Mouse (Mus musculus) activated CD4-positive, CD25-positive, alpha-beta regulatory T cell, adult 9 weeks (primary cell): ENCODE measurements around the gene Gm14418. TPM values are rescaled to one million over a fixed set of nuclear protein-coding genes. Genes with fewer than 3 reads are reported as not detected.

Experiments used
- polyA plus RNA-seq: library from polyadenylated mRNA; unstranded; fragments of 100-300 nt; shearing (Covaris generic); gene quantifications from one replicate; pipeline ENCODE4 v1.2.1, GENCODE M21; 2017

Gm14418 gene
- 0.87 TPM for polyA plus RNA-seq

GRCm38 (mm10) chr2:177398096-177398495 lies at the start of gene Gm14418:
Gene Gm14418, minus strand, starts transcription at chr2:177398320.

Other genes starting within 250 kb of the Gm14418 start
- gene Gm14410, start 191.9 kb downstream of the Gm14418 start, polyA plus RNA-seq, result 8.4 TPM
- not detected for gene Gm14409, start 131.3 kb downstream of the Gm14418 start, polyA plus RNA-seq
- gene Gm14412, start 74.0 kb downstream of the Gm14418 start, polyA plus RNA-seq, result not detected
- 10.2 TPM for gene Zfp970, start 66.4 kb upstream of the Gm14418 start, polyA plus RNA-seq
- 1.1 TPM for gene Gm14403, start 99.9 kb upstream of the Gm14418 start, polyA plus RNA-seq
- not detected for gene Gm14406, start 179.9 kb upstream of the Gm14418 start, polyA plus RNA-seq